Mouse (Mus musculus): ENCODE results near the gene Samd5. TPM values are rescaled to one million over a fixed set of nuclear protein-coding genes. Genes with fewer than 3 reads are reported as not detected.

Samd5 gene
- total RNA-seq, 2 experiments from 2014 or later = 1.8 to 8.7 TPM

DNA sequence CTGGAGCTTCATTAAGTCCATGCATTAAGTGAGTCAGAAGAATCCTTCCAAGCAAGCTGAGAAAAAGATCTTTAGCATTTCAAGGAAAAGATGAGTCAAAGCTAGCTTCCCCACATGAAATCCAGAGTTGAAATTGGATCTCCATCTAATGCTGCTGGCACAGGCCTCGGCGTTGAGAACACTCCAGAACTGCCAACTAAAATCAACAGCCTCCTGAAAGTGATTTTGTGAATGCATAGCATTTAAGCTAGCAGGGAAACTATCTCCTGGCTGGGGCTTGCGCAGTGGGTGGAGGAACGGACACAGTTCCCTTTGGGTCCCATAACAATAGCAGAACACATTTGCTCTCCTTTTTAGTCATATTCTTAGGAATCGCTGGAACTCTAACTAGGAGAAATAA lies 88.7 kb downstream of the Samd5 start:
- DNase-seq (ENCODE audit: low spot score in 2 of 2) = no peak

GRCm38 (mm10) chr10:9579374-9579773 lies 95.6 kb downstream of the Samd5 start:
- DNase-seq (ENCODE audit: low spot score in 2 of 2) = no peak

GRCm38 (mm10) chr10:9575605-9576004 lies 99.4 kb downstream of the Samd5 start:
- peak; percentile 72 to 74 for DNase-seq (ENCODE audit: low spot score in 2 of 2)

GRCm38 (mm10) chr10:9574135-9574534 lies 100.9 kb downstream of the Samd5 start:
- DNase-seq (ENCODE audit: low spot score in 2 of 2) = no peak

Other genes with a start within 250 kb of the Samd5 start
- gene Stxbp5, start 225.9 kb upstream of the Samd5 start, total RNA-seq (2021) = 10 to 100 TPM; 20.1 to 27.7 TPM